Mouse (Mus musculus): ENCODE data around the gene Clic6. TPM values are rescaled to one million over a fixed set of nuclear protein-coding genes. Genes with fewer than 3 reads are reported as not detected.

Gene Clic6
- polyA plus RNA-seq, 1 experiment = 9.5 TPM

GRCm38 (mm10) chr16:92465642-92466526, 19.7 kb upstream of the Clic6 start:
- TF ChIP-seq CTCF (IDR thresholded peaks at IDR 0.05; ENCODE audit: insufficient read depth, low read length) (no peak), POLR2A (IDR thresholded peaks at IDR 0.05; ENCODE audit: borderline replicate concordance, extremely low read depth, low read depth, low read length) (0 out of 2 replicates have a peak, but pooled peaks have one; percentile 24)
- Histone ChIP-seq H3K4me1 (ENCODE audit: control insufficient read depth, insufficient read depth, low read length) (peaks cover 11% of the 10 kb centered on the region), H3K4me3 (replicated peaks; ENCODE audit: extremely low read depth, low read depth, low read length) (peak overlapping the region; percentile 80)
- WGBS = under 1% methylated on average over 88 of the region's 94 CpGs
- DNase-seq = peak; percentile 95

DNA sequence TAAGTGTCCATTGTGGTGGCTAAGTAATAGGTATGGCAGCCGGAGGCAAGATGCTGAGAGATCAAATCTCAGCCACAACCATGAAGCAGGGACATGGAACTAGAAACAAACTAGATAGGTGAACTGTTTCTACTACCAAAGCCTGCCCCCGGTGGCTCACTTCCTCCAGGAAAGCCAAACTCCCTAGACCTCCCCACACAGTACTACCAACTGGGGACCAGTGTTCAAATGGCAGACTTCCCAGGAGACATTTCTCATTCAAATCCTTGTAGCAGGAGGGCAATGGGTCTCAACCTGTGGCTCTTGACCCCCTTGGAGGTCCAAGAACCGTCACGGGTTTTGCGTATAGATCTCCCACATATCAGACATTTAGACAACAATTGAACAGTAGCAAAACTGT, 18.5 kb upstream of the Clic6 start:
- WGBS = 83% methylated on average over 5 of the region's 5 CpGs
- H3K4me3 ChIP-seq (replicated peaks; ENCODE audit: extremely low read depth, low read depth, low read length) = no peak overlapping the region
- TF ChIP-seq CTCF (IDR thresholded peaks at IDR 0.05; ENCODE audit: insufficient read depth, low read length) = no peak
- no peak for TF ChIP-seq POLR2A (IDR thresholded peaks at IDR 0.05; ENCODE audit: borderline replicate concordance, extremely low read depth, low read depth, low read length)

DNA sequence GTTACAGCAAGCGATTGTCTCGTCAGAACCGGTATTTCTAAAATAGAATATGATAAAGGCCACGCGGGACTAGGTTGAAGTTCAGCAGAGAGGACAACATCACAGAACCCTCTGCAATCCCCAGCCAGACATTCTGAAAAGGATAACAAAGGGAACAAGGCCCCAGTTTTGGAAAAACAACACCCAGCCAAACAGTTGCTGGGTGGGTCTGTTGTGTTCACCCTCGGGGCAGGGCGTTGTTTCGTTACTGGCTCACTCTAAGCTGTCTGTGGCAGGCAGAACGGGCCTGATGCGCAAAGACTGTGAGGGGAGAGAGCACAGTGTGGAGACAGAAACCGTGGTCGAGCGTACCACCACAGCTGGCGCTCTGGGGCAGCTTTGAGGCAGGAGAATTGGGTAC, 17.1 kb upstream of the Clic6 start:
- WGBS = 70% methylated on average over 14 of the region's 14 CpGs

More for the DNA sequence above, 18.5 kb upstream of the Clic6 start:
- DNase-seq = no peak
- H3K4me1 ChIP-seq (ENCODE audit: control insufficient read depth, insufficient read depth, low read length) = peaks cover 11% of the 10 kb centered on the region

DNA sequence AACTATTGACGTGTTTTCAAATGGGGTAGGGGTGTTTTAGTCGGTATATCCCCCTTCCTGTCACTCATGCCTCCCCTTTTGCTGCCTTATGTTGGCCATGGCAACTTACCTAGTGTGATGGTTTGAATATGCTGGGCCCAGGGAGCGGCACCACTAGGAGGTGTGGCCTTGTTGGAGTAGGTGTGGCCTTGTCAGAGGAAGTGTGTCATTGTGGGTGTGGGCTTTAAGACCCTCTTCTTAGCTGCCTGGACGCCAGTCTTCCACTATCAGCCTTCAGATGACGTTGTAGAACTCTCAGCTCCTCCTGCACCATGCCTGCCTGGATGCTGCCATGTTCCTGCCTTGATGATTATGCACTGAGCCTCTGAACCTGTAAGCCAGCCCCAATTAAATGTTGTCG, 14.8 kb upstream of the Clic6 start, which contains the start of gene Rcan1:
Gene Rcan1, minus strand, starts transcription at position 162 of the 400 bp plus-strand sequence.
- Histone ChIP-seq H3K4me1 (ENCODE audit: control insufficient read depth, insufficient read depth, low read length) (no peaks in the 10 kb centered on the region), H3K4me3 (replicated peaks; ENCODE audit: extremely low read depth, low read depth, low read length) (no peak within 1 kb of the TSS)
- TF ChIP-seq CTCF (IDR thresholded peaks at IDR 0.05; ENCODE audit: insufficient read depth, low read length) = no peak
- TF ChIP-seq POLR2A (IDR thresholded peaks at IDR 0.05; ENCODE audit: borderline replicate concordance, extremely low read depth, low read depth, low read length) = no peak
- DNase-seq = no peak
- 66% methylated on average over 6 of the region's 6 CpGs for WGBS

More for the DNA sequence above, 17.1 kb upstream of the Clic6 start:
- Histone ChIP-seq H3K4me1 (ENCODE audit: control insufficient read depth, insufficient read depth, low read length) (peaks cover 11% of the 10 kb centered on the region), H3K4me3 (replicated peaks; ENCODE audit: extremely low read depth, low read depth, low read length) (no peak overlapping the region)
- DNase-seq = no peak
- no peak for TF ChIP-seq CTCF (IDR thresholded peaks at IDR 0.05; ENCODE audit: insufficient read depth, low read length)
- no peak for TF ChIP-seq POLR2A (IDR thresholded peaks at IDR 0.05; ENCODE audit: borderline replicate concordance, extremely low read depth, low read depth, low read length)

DNA sequence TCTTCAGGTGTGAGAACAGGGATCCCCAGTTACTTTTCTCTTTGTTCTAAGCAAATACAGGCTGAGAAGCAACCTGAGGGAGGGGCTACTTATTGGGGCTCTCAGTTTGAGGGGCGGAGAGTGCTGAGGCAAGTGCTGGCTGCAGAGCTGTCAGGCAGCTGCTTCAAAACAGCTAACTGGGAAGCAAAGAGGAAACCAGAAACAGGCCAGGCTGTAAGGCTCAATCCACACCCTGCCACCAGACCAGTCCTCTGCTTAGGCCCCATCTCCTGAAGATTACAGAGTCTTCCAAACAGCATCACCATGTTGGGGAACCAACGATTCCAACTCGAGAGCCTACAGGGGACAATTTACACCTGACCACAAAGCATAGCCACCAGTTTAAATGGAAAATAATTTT, 12.6 kb upstream of the Clic6 start:
- no peaks in the 10 kb centered on the region for H3K4me1 ChIP-seq (ENCODE audit: control insufficient read depth, insufficient read depth, low read length)
- 58% methylated on average over 3 of the region's 3 CpGs for WGBS
- DNase-seq = no peak
- no peak for TF ChIP-seq CTCF (IDR thresholded peaks at IDR 0.05; ENCODE audit: insufficient read depth, low read length)
- TF ChIP-seq POLR2A (IDR thresholded peaks at IDR 0.05; ENCODE audit: borderline replicate concordance, extremely low read depth, low read depth, low read length) = no peak
- H3K4me3 ChIP-seq (replicated peaks; ENCODE audit: extremely low read depth, low read depth, low read length) = no peak overlapping the region

DNA sequence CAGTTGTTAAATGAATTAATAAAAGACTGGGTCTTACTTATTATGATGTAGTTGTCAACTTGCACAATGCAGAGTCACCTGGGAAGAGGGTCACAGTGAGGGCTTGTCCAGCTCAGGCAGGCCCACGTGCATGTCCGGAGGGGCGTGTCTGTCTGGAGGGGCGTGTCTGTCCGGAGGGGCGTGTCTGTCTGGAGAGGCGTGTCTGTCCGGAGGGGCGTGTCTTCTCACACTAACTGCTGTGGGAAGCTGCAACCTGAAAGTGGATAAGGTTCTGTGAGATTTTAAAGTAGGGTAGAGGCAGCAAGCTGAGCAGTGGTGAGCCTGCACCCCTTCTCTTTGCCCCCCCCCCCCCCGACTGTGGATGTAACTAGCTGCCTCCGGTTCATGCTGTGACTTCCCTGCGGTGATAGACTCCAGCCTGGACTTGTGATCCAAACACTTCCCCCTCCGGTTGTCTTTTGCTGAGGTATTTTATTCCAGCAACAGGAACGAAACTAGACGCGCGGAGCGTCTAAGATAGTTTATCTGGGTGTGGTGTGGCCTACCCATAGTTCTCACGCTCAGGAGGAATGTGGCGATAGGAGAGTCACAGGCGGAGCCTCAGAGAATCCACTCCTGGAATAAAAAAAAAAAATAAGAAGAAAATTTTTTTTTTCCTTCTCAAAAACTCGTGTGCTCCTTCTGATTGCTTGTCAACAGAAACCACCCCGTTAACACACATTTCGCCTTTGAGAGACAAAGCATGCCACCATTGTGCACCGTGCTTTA, 10.3 kb upstream of the Clic6 start:
- Histone ChIP-seq H3K4me1 (ENCODE audit: control insufficient read depth, insufficient read depth, low read length) (no peaks in the 10 kb centered on the region), H3K4me3 (replicated peaks; ENCODE audit: extremely low read depth, low read depth, low read length) (peak overlapping the region; percentile 32)
- TF ChIP-seq POLR2A (IDR thresholded peaks at IDR 0.05; ENCODE audit: borderline replicate concordance, extremely low read depth, low read depth, low read length) = no peak
- TF ChIP-seq CTCF (IDR thresholded peaks at IDR 0.05; ENCODE audit: insufficient read depth, low read length) = no peak
- WGBS = 55% methylated on average over 25 of the region's 25 CpGs
- no peak for DNase-seq

DNA sequence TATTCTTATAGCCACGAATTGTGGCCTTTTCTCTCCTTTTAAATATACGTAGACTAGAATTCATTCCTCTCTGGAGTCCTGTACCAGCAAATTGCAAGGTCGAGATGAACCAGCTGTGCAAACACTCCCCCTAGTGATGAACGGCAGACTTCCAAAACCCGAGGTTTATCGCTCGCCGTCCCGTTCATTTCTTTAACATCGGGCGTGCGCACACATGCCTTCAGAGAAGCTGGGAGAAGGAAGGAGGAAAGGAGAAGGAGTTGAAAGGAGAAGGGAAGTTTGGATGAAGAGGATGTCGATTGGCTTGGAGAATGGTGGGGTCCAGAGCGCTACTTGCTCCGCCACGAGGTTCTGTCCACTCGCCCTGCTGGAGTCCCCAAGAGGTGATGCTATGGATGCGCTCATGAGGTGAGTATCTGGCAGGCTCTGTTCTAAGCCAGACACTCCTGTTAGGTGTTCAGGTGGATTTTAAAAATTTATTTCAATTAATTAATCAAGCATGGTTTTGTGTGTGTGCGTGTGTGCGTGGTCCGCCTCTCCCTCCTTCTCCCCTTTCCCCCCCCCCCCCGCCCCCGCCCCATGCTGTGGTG, 6.9 kb upstream of the Clic6 start:
- TF ChIP-seq CTCF (IDR thresholded peaks at IDR 0.05; ENCODE audit: insufficient read depth, low read length) (peak; percentile 64), POLR2A (IDR thresholded peaks at IDR 0.05; ENCODE audit: borderline replicate concordance, extremely low read depth, low read depth, low read length) (no peak)
- no peak for DNase-seq
- 13% methylated on average over 22 of the region's 23 CpGs for WGBS
- H3K4me3 ChIP-seq (replicated peaks; ENCODE audit: extremely low read depth, low read depth, low read length) = no peak overlapping the region
- H3K4me1 ChIP-seq (ENCODE audit: control insufficient read depth, insufficient read depth, low read length) = no peaks in the 10 kb centered on the region

DNA sequence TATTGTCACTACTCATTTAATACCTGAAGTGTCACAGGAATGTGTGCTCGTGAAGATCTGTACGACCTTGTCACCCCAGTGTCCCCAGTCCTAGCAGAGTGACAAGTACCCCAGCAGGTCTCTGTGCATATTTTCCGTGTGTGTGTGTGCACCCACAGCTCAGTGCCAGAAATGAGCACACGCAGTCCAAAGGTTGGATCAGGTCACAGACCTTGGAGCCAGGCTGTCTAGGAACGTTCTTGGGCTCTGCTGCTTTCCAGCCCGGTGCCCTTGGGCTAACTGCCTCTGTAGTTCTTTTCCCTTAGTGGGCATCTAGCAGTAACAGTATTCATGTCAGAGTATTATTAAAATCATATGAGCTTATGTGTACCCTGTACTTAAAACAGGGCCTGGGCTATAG, 1.6 kb downstream of the Clic6 start:
- TF ChIP-seq CTCF (IDR thresholded peaks at IDR 0.05; ENCODE audit: insufficient read depth, low read length) (no peak), POLR2A (IDR thresholded peaks at IDR 0.05; ENCODE audit: borderline replicate concordance, extremely low read depth, low read depth, low read length) (no peak)
- H3K4me3 ChIP-seq (replicated peaks; ENCODE audit: extremely low read depth, low read depth, low read length) = no peak overlapping the region
- DNase-seq = no peak
- 75% methylated on average over 6 of the region's 6 CpGs for WGBS
- no peaks in the 10 kb centered on the region for H3K4me1 ChIP-seq (ENCODE audit: control insufficient read depth, insufficient read depth, low read length)

- Histone ChIP-seq H3K4me3 (replicated peaks; ENCODE audit: extremely low read depth, low read depth, low read length) (no peak overlapping the region), H3K4me1 (ENCODE audit: control insufficient read depth, insufficient read depth, low read length) (no peaks in the 10 kb centered on the region)
- WGBS = 43% methylated on average over 4 of the region's 4 CpGs
- DNase-seq = peak; percentile 15
- TF ChIP-seq POLR2A (IDR thresholded peaks at IDR 0.05; ENCODE audit: borderline replicate concordance, extremely low read depth, low read depth, low read length) = no peak
- peak; percentile 36 for TF ChIP-seq CTCF (IDR thresholded peaks at IDR 0.05; ENCODE audit: insufficient read depth, low read length)
Observed at GRCm38 (mm10) chr16:92487489-92487888, 2.0 kb downstream of the Clic6 start.
